Mouse (Mus musculus): Measurements from ENCODE around the gene Prkce. TPM values are rescaled to one million over a fixed set of nuclear protein-coding genes. Genes with fewer than 3 reads are reported as not detected.

The Prkce gene
- polyA plus RNA-seq, 1 experiment from 2014 or later = 1.1 TPM

GRCm38 (mm10) chr17:86687021-86687420 lies 519.4 kb downstream of the Prkce start:
- 82% methylated on average over 3 of the region's 3 CpGs for WGBS (ENCODE audit: missing documents)
- Histone ChIP-seq H3K79me2 (ENCODE audit: inconsistent target) (no peaks in the 10 kb centered on the region), H3K27ac (no peak overlapping the region), H3K36me3 (ENCODE audit: inconsistent target) (no peaks in the 10 kb centered on the region), H3K4me3 (ENCODE audit: inconsistent target) (no peak overlapping the region)

GRCm38 (mm10) chr17:86690871-86691390 lies 523.3 kb downstream of the Prkce start:
- Histone ChIP-seq H3K36me3 (ENCODE audit: inconsistent target) (no peaks in the 10 kb centered on the region), H3K4me3 (ENCODE audit: inconsistent target) (no peak overlapping the region), H3K79me2 (ENCODE audit: inconsistent target) (no peaks in the 10 kb centered on the region), H3K27ac (no peak overlapping the region)
- 91% methylated on average over 2 of the region's 2 CpGs for WGBS (ENCODE audit: missing documents)

GRCm38 (mm10) chr17:86697751-86698150 lies 530.2 kb downstream of the Prkce start:
- Histone ChIP-seq H3K36me3 (ENCODE audit: inconsistent target) (no peaks in the 10 kb centered on the region), H3K27ac (no peak overlapping the region), H3K79me2 (ENCODE audit: inconsistent target) (no peaks in the 10 kb centered on the region), H3K4me3 (ENCODE audit: inconsistent target) (no peak overlapping the region)
- 91% methylated on average over 2 of the region's 2 CpGs for WGBS (ENCODE audit: missing documents)

DNA sequence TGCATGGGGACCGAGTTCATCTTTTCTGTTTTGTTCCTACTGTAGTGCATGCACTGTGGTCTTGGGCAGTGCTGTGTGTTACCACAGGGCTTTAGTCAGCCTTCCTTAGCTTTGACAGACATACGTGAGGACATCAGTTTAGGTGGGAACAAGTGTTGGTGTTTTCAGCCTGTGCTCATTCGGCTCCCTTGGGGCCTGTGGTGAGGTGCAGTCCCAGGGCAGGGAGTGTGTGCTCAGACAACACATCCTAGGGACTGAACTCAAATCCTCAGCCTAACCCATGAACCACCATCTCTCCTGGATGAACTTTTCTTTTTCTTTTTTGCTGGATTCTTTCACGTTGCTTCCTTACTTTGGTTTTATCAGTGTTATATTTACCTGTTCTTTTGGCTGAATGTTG lies 535.8 kb downstream of the Prkce start:
- Histone ChIP-seq H3K27ac (no peak overlapping the region), H3K36me3 (ENCODE audit: inconsistent target) (no peaks in the 10 kb centered on the region), H3K79me2 (ENCODE audit: inconsistent target) (no peaks in the 10 kb centered on the region), H3K4me3 (ENCODE audit: inconsistent target) (no peak overlapping the region)
- WGBS (ENCODE audit: missing documents) = 97% methylated on average over 4 of the region's 4 CpGs

DNA sequence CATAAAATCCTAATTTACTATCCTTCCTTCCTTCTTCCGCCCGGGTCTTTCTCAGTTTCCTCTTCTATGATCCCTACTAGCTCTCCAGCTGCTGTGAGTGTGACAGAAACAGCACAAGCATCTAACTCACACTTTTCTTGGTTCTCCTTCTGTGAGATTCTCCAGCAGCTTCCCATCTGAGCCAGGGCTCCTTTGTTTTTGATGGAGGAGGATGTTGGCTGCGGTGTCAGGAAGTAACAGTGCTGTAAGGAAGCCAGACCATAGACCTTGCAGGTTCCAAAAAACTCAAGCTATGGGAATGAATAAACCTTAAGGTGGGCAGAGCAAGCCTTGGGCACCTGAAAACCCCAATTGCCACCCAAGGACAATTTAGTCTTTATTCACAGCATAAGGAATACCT lies 537.7 kb downstream of the Prkce start:
- 64% methylated on average over 3 of the region's 3 CpGs for WGBS (ENCODE audit: missing documents)

DNA sequence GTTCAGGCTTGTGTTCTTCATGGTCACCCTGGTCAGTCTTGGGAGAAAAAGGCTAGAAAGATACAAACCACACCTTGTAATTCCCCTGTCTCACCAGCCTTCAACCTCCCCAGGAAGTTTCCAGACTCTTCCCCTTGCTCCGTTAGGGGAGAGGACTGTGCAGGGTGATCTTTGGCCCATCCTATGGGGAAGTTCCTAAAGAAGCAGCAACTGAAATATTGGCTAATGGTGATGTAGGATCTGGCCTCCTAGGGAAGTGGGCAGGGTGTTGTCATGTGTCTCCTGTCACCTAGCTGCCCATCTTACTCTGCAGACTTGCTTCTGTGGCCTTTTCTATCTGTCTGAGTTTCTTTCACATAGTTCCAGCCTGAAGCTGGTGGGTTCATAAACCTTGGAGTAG lies 538.9 kb downstream of the Prkce start:
- Histone ChIP-seq H3K79me2 (ENCODE audit: inconsistent target) (no peaks in the 10 kb centered on the region), H3K27ac (no peak overlapping the region), H3K4me3 (ENCODE audit: inconsistent target) (no peak overlapping the region), H3K36me3 (ENCODE audit: inconsistent target) (no peaks in the 10 kb centered on the region)
- 43% methylated on average over 1 of the region's 1 CpGs for WGBS (ENCODE audit: missing documents)

More for the DNA sequence above, 537.7 kb downstream of the Prkce start:
- Histone ChIP-seq H3K27ac (no peak overlapping the region), H3K36me3 (ENCODE audit: inconsistent target) (no peaks in the 10 kb centered on the region), H3K79me2 (ENCODE audit: inconsistent target) (no peaks in the 10 kb centered on the region), H3K4me3 (ENCODE audit: inconsistent target) (no peak overlapping the region)

Other genes starting within 250 kb of the Prkce start
- gene Srbd1, start 22.6 kb upstream of the Prkce start, polyA plus RNA-seq (2018) = 8.3 to 18.6 TPM (median 14.4 TPM) in 3 replicates